Mouse (Mus musculus): Measurements from ENCODE around the gene Hcrtr1.

The Hcrtr1 gene

GRCm38 (mm10) chr4:130139214-130139492 lies at the start of gene Hcrtr1:
Gene Hcrtr1 (minus strand): TSS chr4:130139359.
- DNase-seq, result no peak

- DNase-seq, result peak; percentile 76
Measured at GRCm38 (mm10) chr4:130188806-130189297, 49.7 kb upstream of the Hcrtr1 start.

GRCm38 (mm10) chr4:130186891-130187290 lies 47.7 kb upstream of the Hcrtr1 start:
- DNase-seq, result no peak

GRCm38 (mm10) chr4:130186450-130186849 lies 47.3 kb upstream of the Hcrtr1 start:
- no peak for DNase-seq

- no peak for DNase-seq
Measured at GRCm38 (mm10) chr4:130183879-130184278, 44.7 kb upstream of the Hcrtr1 start.

- DNase-seq, result no peak
Measured at GRCm38 (mm10) chr4:130183023-130183422, 43.9 kb upstream of the Hcrtr1 start.

GRCm38 (mm10) chr4:130181886-130182285 lies 42.7 kb upstream of the Hcrtr1 start:
- no peak for DNase-seq

- DNase-seq, result no peak
Measured at GRCm38 (mm10) chr4:130180909-130181602, 41.9 kb upstream of the Hcrtr1 start.

- DNase-seq, result no peak
Measured at GRCm38 (mm10) chr4:130179876-130180275, 40.7 kb upstream of the Hcrtr1 start.

- no peak for DNase-seq
Measured at GRCm38 (mm10) chr4:130177536-130177935, 38.4 kb upstream of the Hcrtr1 start.

GRCm38 (mm10) chr4:130177087-130177486 lies 37.9 kb upstream of the Hcrtr1 start:
- DNase-seq, result no peak

GRCm38 (mm10) chr4:130176156-130176720 lies 37.1 kb upstream of the Hcrtr1 start:
- DNase-seq, result no peak

GRCm38 (mm10) chr4:130175072-130175711 lies 36.0 kb upstream of the Hcrtr1 start, which contains the start of gene Tinagl1:
Gene Tinagl1 (minus strand): TSS chr4:130175122.
- DNase-seq, result no peak

- no peak for DNase-seq
Measured at GRCm38 (mm10) chr4:130174335-130175031, 35.3 kb upstream of the Hcrtr1 start.

- DNase-seq, result peak; percentile 16
Measured at GRCm38 (mm10) chr4:130173911-130174311, 34.8 kb upstream of the Hcrtr1 start.

GRCm38 (mm10) chr4:130173060-130173822 lies 34.1 kb upstream of the Hcrtr1 start:
- no peak for DNase-seq

- DNase-seq, result no peak
Measured at GRCm38 (mm10) chr4:130171951-130172765, 33.0 kb upstream of the Hcrtr1 start.

GRCm38 (mm10) chr4:130170362-130170761 lies 31.2 kb upstream of the Hcrtr1 start:
- no peak for DNase-seq

GRCm38 (mm10) chr4:130169411-130169971 lies 30.3 kb upstream of the Hcrtr1 start:
- DNase-seq, result no peak

- no peak for DNase-seq
Measured at GRCm38 (mm10) chr4:130168280-130169183, 29.4 kb upstream of the Hcrtr1 start.

All from cerebellum, adult 11 months (tissue).